Mouse (Mus musculus) lung, embryonic 14.5 days (tissue): ENCODE data around the gene Itga10. TPM values are rescaled to one million over a fixed set of nuclear protein-coding genes. Genes with fewer than 3 reads are reported as not detected.
"Not testable (repeated sequence)": the region's sequence is repeated elsewhere in the genome, so short reads cannot be mapped to it uniquely, and the experiment has no call there.

Experiments
- ATAC-seq: fragments of 200-750 bp; cut with Nextera tagmentation; 2 replicates; pipeline ENCODE4 v1.8.0; 2017; ENCODE audit warnings: mild to moderate bottlenecking, moderate TSS enrichment, moderate library complexity; ENCODE audit not compliant: insufficient read depth
- DNase-seq: peaks from one replicate; pipeline ENCODE4 v3.0.0-alpha.2; 2015
- H3K27ac ChIP-seq: fragments of 300-500 bp; sonication (generic); 2 replicates; pipeline ENCODE4 v1.5.1; 2014; ENCODE audit warnings: low read depth, mild to moderate bottlenecking, moderate library complexity
- H3K27me3 ChIP-seq: fragments of 300-500 bp; sonication (generic); 2 replicates; pipeline ENCODE4 v1.6.1; 2014; ENCODE audit warnings: low read length, control low read depth; ENCODE audit not compliant: insufficient read depth
- H3K36me3 ChIP-seq: fragments of 300-500 bp; sonication (generic); 2 replicates; pipeline ENCODE4 v1.6.1; 2014; ENCODE audit warnings: control low read depth; ENCODE audit not compliant: insufficient read depth
- H3K4me1 ChIP-seq: fragments of 300-500 bp; sonication (generic); 2 replicates; pipeline ENCODE4 v1.6.1; 2014; ENCODE audit warnings: antibody characterized with exemption, control low read depth; ENCODE audit not compliant: insufficient read depth
- H3K4me2 ChIP-seq: fragments of 300-500 bp; sonication (generic); 2 replicates; pipeline ENCODE4 v1.6.1; 2014; ENCODE audit warnings: mild to moderate bottlenecking
- H3K4me3 ChIP-seq: fragments of 300-500 bp; sonication (generic); 2 replicates; pipeline ENCODE4 v1.5.1; 2014; ENCODE audit warnings: low read depth, low read length
- H3K9ac ChIP-seq: fragments of 300-500 bp; sonication (generic); 2 replicates; pipeline ENCODE4 v1.6.1; 2014
- H3K9me3 ChIP-seq: fragments of 300-500 bp; sonication (generic); 2 replicates; pipeline ENCODE4 v1.6.1; 2016; ENCODE audit warnings: low read depth, low read length, control low read depth
- CTCF ChIP-seq: IDR thresholded peaks from 2 replicates; pipeline ENCODE4 v1.5.1; 2016; ENCODE audit warnings: antibody characterized with exemption, low read depth
- WGBS: fragments of 180-500 bp; shearing (Covaris S2); extraction: QIAGEN DNeasy Blood & Tissue Kit; methylation state at CpG from one replicate; pipeline ENCODE4 v1.1.7; 2014; 5-methylcytosine and 5-hydroxymethylcytosine counted together
- polyA plus RNA-seq: library from polyadenylated mRNA; unstranded; fragments of >200 nt; fragmentation: Nextera tagmentation; extraction: Ambion mirVana; gene quantifications from 2 replicates; pipeline ENCODE4 v1.2.1, GENCODE M21; 2014

Gene Itga10
- polyA plus RNA-seq, 1 experiment from 2014 or later, result 0.70 TPM

GRCm38 (mm10) chr3:96662731-96663316, 17.4 kb downstream of the Itga10 start:
- no peak for ATAC-seq
- Histone ChIP-seq H3K9ac (no peak overlapping the region), H3K4me1 (no peaks in the 10 kb centered on the region), H3K4me2 (peak overlapping the region; percentile 62), H3K4me3 (no peak overlapping the region), H3K27ac (peak overlapping the region; percentile 46; the same call in 1 of the 2 replicates), H3K27me3 (no peaks in the 10 kb centered on the region), H3K36me3 (0 out of 2 replicates have a peak, but pooled peaks cover 2% of the 10 kb centered on the region), H3K9me3 (no peaks in the 10 kb centered on the region)
- TF ChIP-seq CTCF, result no peak
- DNase-seq, result peak; percentile 14
- 34% methylated on average over 8 of the region's 8 CpGs for WGBS

GRCm38 (mm10) chr3:96663432-96664239, 18.3 kb downstream of the Itga10 start:
- ATAC-seq (peak; percentile 94), DNase-seq (peak; percentile 95)
- peak overlapping the region; percentile 21 for H3K4me3 ChIP-seq
- no peaks in the 10 kb centered on the region for H3K36me3 ChIP-seq
- H3K27me3 ChIP-seq, result no peaks in the 10 kb centered on the region
- H3K9ac ChIP-seq, result 0 out of 2 replicates have a peak overlapping the region, but pooled peaks have one; percentile 33
- WGBS, result 6% methylated on average over 15 of the region's 18 CpGs
- H3K27ac ChIP-seq, result peak overlapping the region; percentile 46; the same call in 1 of the 2 replicates
- H3K9me3 ChIP-seq, result no peaks in the 10 kb centered on the region
- no peaks in the 10 kb centered on the region for H3K4me1 ChIP-seq
- peak overlapping the region; percentile 62 for H3K4me2 ChIP-seq
- TF ChIP-seq CTCF, result peak; percentile 82

GRCm38 (mm10) chr3:96665732-96666363, 20.5 kb downstream of the Itga10 start:
- not testable (repeated sequence) for DNase-seq

GRCm38 (mm10) chr3:96666916-96667315, 21.5 kb downstream of the Itga10 start:
- no peak overlapping the region for H3K4me2 ChIP-seq
- WGBS, result 90% methylated on average over 5 of the region's 5 CpGs

More at GRCm38 (mm10) chr3:96665732-96666363, 20.5 kb downstream of the Itga10 start:
- not testable (repeated sequence) for H3K4me2 ChIP-seq, H3K27me3 ChIP-seq, H3K9ac ChIP-seq, H3K4me1 ChIP-seq, ATAC-seq, H3K36me3 ChIP-seq, H3K4me3 ChIP-seq, H3K9me3 ChIP-seq, H3K27ac ChIP-seq
- 83% methylated on average over 7 of the region's 7 CpGs for WGBS

GRCm38 (mm10) chr3:96667316-96667715, 21.9 kb downstream of the Itga10 start:
- no peaks in the 10 kb centered on the region for H3K36me3 ChIP-seq
- DNase-seq, result peak; percentile 16
- no peak overlapping the region for H3K27ac ChIP-seq
- no peak overlapping the region for H3K9ac ChIP-seq
- no peaks in the 10 kb centered on the region for H3K4me1 ChIP-seq
- no peak overlapping the region for H3K4me2 ChIP-seq
- no peaks in the 10 kb centered on the region for H3K27me3 ChIP-seq
- no peak for ATAC-seq
- 26% methylated on average over 1 of the region's 1 CpGs for WGBS
- H3K4me3 ChIP-seq, result no peak overlapping the region
- H3K9me3 ChIP-seq, result no peaks in the 10 kb centered on the region
- TF ChIP-seq CTCF, result peak; percentile 46

More at GRCm38 (mm10) chr3:96666916-96667315, 21.5 kb downstream of the Itga10 start:
- Histone ChIP-seq H3K27me3 (no peaks in the 10 kb centered on the region), H3K9ac (no peak overlapping the region), H3K36me3 (no peaks in the 10 kb centered on the region), H3K4me3 (no peak overlapping the region), H3K27ac (no peak overlapping the region), H3K9me3 (no peaks in the 10 kb centered on the region), H3K4me1 (no peaks in the 10 kb centered on the region)
- ATAC-seq, result no peak
- DNase-seq, result no peak
- TF ChIP-seq CTCF, result no peak

GRCm38 (mm10) chr3:96668424-96669067, 23.2 kb downstream of the Itga10 start:
- no peaks in the 10 kb centered on the region for H3K27me3 ChIP-seq
- H3K4me2 ChIP-seq, result no peak overlapping the region
- no peaks in the 10 kb centered on the region for H3K36me3 ChIP-seq
- H3K4me1 ChIP-seq, result no peaks in the 10 kb centered on the region
- H3K4me3 ChIP-seq, result no peak overlapping the region
- DNase-seq (peak; percentile 55), ATAC-seq (no peak)
- no peak overlapping the region for H3K27ac ChIP-seq
- WGBS, result 87% methylated on average over 5 of the region's 5 CpGs
- no peaks in the 10 kb centered on the region for H3K9me3 ChIP-seq
- no peak for TF ChIP-seq CTCF
- H3K9ac ChIP-seq, result no peak overlapping the region
